25 mouse cellular contexts compared by ENCODE assay signal in genomic region chr11:50041148-50041547, GRCm38 (mm10).
"Had no signal": no experiment of that assay in that cellular context is flagged by ENCODE, and none has a peak within 500 bp of the region (broad histone marks: within the 10 kb centered on the region; RNA-seq: fewer than 3 reads in every experiment).

No protein-coding gene starts in this region.

- H3K27me3 ChIP-seq: embryonic facial prominence, embryonic 12.5 days; embryonic facial prominence, embryonic 13.5 days; embryonic facial prominence, embryonic 15.5 days; forebrain, embryonic 12.5 days; forebrain, embryonic 13.5 days; forebrain, embryonic 15.5 days had no signal

- H3K4me1 ChIP-seq: embryonic facial prominence, embryonic 10.5 days; embryonic facial prominence, embryonic 12.5 days; embryonic facial prominence, embryonic 13.5 days; embryonic facial prominence, embryonic 15.5 days; forebrain, embryonic 13.5 days; forebrain, embryonic 15.5 days had no signal

- H3K36me3 ChIP-seq: embryonic facial prominence, embryonic 10.5 days; embryonic facial prominence, embryonic 12.5 days; embryonic facial prominence, embryonic 13.5 days; embryonic facial prominence, embryonic 15.5 days; forebrain, embryonic 12.5 days; forebrain, embryonic 15.5 days; heart, embryonic 10.5 days had no signal

- H3K9ac ChIP-seq: embryonic facial prominence, embryonic 12.5 days; embryonic facial prominence, embryonic 13.5 days; embryonic facial prominence, embryonic 15.5 days; forebrain, embryonic 12.5 days; forebrain, embryonic 13.5 days; forebrain, embryonic 15.5 days; forebrain, postnatal 0 days had no signal

- H3K4me3 ChIP-seq: embryonic facial prominence, embryonic 10.5 days; embryonic facial prominence, embryonic 12.5 days; embryonic facial prominence, embryonic 13.5 days; embryonic facial prominence, embryonic 15.5 days; erythroblast, embryonic 14.5 days; forebrain, embryonic 12.5 days; forebrain, embryonic 13.5 days; forebrain, embryonic 15.5 days; gastrocnemius, adult 2 months; heart, adult 2 months; heart, embryonic 10.5 days had no signal

- H3K27ac ChIP-seq: embryonic facial prominence, embryonic 10.5 days; embryonic facial prominence, embryonic 12.5 days; embryonic facial prominence, embryonic 13.5 days; embryonic facial prominence, embryonic 15.5 days; forebrain, embryonic 12.5 days; forebrain, embryonic 13.5 days; forebrain, embryonic 15.5 days; gastrocnemius, adult 2 months; heart, adult 2 months; heart, embryonic 10.5 days had no signal

- H3K9me3 ChIP-seq: embryonic facial prominence, embryonic 10.5 days; embryonic facial prominence, embryonic 12.5 days; embryonic facial prominence, embryonic 13.5 days; embryonic facial prominence, embryonic 15.5 days; forebrain, embryonic 12.5 days; forebrain, embryonic 13.5 days; forebrain, embryonic 15.5 days; heart, embryonic 10.5 days had no signal

- DNase-seq: cerebellum, adult 9-10 months; cerebellum, adult 9-11 months; cerebellum, postnatal 10 days; cerebellum, postnatal 14 days; cerebellum, postnatal 25 days; cerebellum, postnatal 36 days; embryo, embryonic 11 days; forebrain, postnatal 0 days; gastrocnemius, adult 2 months; gastrocnemius, postnatal 10 days; gastrocnemius, postnatal 14 days; gastrocnemius, postnatal 25 days; gastrocnemius, postnatal 36 days; heart, adult 11 months; heart, adult 18-20 months; heart, adult 2 months had no signal
